Mouse (Mus musculus): ENCODE data around the gene Lancl2. TPM values are rescaled to one million over a fixed set of nuclear protein-coding genes. Genes with fewer than 3 reads are reported as not detected.

Lancl2 gene
- 28.1 and 33.8 TPM in 2 replicates for polyA plus RNA-seq (2012; rRNA removed)

GRCm38 (mm10) chr6:57702376-57702742 lies at the start of gene Lancl2:
Lancl2 (plus strand) TSS chr6:57702540.

GRCm38 (mm10) chr6:57691467-57692261 lies 10.7 kb upstream of the Lancl2 start, which contains the start of gene Pyurf:
Pyurf (minus strand) TSS chr6:57692078.

Other genes with a start within 250 kb of the Lancl2 start
- 4.7 and 6.2 TPM in 2 replicates for gene Ppm1k, start 167.1 kb upstream of the Lancl2 start, polyA plus RNA-seq (2012; rRNA removed)
- 2.3 and 2.9 TPM in 2 replicates for gene Herc6, start 121.5 kb upstream of the Lancl2 start, polyA plus RNA-seq (2012; rRNA removed)
- gene Pyurf, start 10.5 kb upstream of the Lancl2 start, polyA plus RNA-seq (2012; rRNA removed) = 11.8 and 13.6 TPM in 2 replicates
- gene Vopp1, start 122.6 kb downstream of the Lancl2 start, polyA plus RNA-seq (2012; rRNA removed) = 53.5 and 67.7 TPM in 2 replicates
- gene Vmn1r21, start 147.8 kb downstream of the Lancl2 start, polyA plus RNA-seq (2012; rRNA removed) = not detected in 2 replicates
- not detected in 2 replicates for gene Vmn1r22, start 205.5 kb downstream of the Lancl2 start, polyA plus RNA-seq (2012; rRNA removed)
- gene Vmn1r23, start 224.3 kb downstream of the Lancl2 start, polyA plus RNA-seq (2012; rRNA removed) = not detected in 2 replicates

Data from central nervous system, embryonic 11.5 days (tissue).